Mouse (Mus musculus) heart, postnatal 10 days (tissue): ENCODE results near the gene Fam120a. TPM values are rescaled to one million over a fixed set of nuclear protein-coding genes. Genes with fewer than 3 reads are reported as not detected.

Experiments
- total RNA-seq, 2 experiments: library from RNA; stranded (reverse); gene quantifications; 2 replicates each; pipeline ENCODE4 v1.2.3; 2021

The Fam120a gene
- total RNA-seq, 2 experiments from 2014 or later: 106 to 111 TPM

Other genes starting within 250 kb of the Fam120a start
- 10 to 100 TPM; 31.1 to 32.2 TPM for gene Phf2, start 96.9 kb downstream of the Fam120a start, total RNA-seq
- gene Wnk2, start 180.0 kb upstream of the Fam120a start, total RNA-seq: 10 to 100 TPM; 26.9 to 27.6 TPM
- gene Ninj1, start 219.5 kb upstream of the Fam120a start, total RNA-seq: 10 to 100 TPM; 45.2 to 88.0 TPM
- gene Card19, start 248.0 kb upstream of the Fam120a start, total RNA-seq: 100 to 1,000 TPM; 112 to 117 TPM